Mouse (Mus musculus) G1E (cell line): ENCODE data around the gene Dnm3.

Source experiments
- CTCF ChIP-seq: IDR thresholded peaks from 2 replicates; pipeline ENCODE4 v1.5.1; 2012; ENCODE audit warnings: low read depth, low read length, inconsistent platforms, mixed read lengths
- GATA1 ChIP-seq: IDR thresholded peaks from 2 replicates; pipeline ENCODE4 v1.6.1; 2012; ENCODE audit warnings: borderline replicate concordance, low read length, inconsistent platforms, mixed read lengths
- GATA2 ChIP-seq: IDR thresholded peaks from 2 replicates; pipeline ENCODE4 v1.6.1; 2012; ENCODE audit warnings: low read depth, low read length, inconsistent platforms, borderline replicate concordance
- POLR2AphosphoS5 ChIP-seq: IDR thresholded peaks from 2 replicates; pipeline ENCODE4 v1.6.1; 2012; ENCODE audit warnings: low read depth, low read length, inconsistent platforms; ENCODE audit not compliant: insufficient replicate concordance
- TAL1 ChIP-seq: conservative IDR thresholded peaks from 2 replicates; pipeline ENCODE4 v1.6.1; 2012; ENCODE audit warnings: low read depth, low read length, inconsistent platforms, mixed read lengths

- TF ChIP-seq CTCF = no peak
- no peak for TF ChIP-seq POLR2AphosphoS5
- no peak for TF ChIP-seq GATA1
- TF ChIP-seq GATA2 = no peak
- TF ChIP-seq TAL1 = no peak
Measured at GRCm38 (mm10) chr1:162035800-162036460, 441.9 kb downstream of the Dnm3 start.
